Mouse (Mus musculus): ENCODE data around the gene Il17rc.

Il17rc gene

DNA sequence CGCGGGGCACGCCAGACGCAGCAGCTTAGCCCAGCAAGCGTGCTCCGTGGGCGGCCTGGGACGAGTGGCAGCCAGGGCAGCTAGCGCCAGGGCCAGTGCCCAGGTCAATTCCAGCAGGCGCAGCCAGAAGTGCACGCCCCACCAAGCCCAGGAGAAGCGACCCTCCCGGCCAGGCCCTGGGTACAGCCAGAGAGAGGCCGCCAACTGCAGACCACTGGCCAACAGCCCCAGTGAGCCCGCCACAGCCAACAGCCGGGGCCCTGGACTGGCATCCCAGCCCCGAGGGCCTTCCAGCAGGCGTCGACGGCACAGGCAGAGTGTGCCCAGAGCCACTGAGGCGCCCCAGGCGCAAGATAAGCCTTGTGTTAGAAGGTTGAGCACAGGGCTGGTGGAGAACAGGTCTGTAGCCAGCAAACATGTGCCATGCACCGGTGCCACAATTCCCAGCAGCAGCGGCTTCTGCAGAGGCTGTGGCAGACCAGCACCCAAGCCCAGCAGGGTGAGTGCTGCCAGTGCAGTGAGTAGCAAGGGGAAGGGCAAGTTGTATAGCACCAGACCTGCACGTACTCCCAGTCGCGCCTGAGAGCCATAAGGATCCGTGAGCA is 23.9 kb downstream of the Il17rc start:
- in situ Hi-C loops (cut with MboI, MseI): no loop called here

DNA sequence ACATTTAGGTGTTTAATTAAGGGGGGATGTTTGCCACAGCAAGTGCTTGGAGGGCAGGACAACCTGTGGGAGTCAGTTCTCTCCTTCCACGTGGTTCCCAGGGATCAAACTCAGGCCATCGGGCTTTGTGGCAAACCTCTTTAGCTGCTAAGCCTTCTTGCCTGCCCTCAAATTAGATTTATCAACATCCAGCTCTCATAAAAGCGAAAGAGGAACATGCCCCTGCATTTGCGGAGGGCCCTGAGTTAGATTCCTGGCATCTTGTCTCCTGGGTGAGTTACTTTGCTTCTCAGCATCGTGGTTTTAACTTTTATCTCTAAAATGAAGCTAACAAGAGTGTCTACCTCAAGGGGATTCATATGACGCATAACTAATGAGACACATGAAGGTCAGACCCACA is 28.1 kb downstream of the Il17rc start:
- in situ Hi-C loops (cut with MboI, MseI): no loop called here

DNA sequence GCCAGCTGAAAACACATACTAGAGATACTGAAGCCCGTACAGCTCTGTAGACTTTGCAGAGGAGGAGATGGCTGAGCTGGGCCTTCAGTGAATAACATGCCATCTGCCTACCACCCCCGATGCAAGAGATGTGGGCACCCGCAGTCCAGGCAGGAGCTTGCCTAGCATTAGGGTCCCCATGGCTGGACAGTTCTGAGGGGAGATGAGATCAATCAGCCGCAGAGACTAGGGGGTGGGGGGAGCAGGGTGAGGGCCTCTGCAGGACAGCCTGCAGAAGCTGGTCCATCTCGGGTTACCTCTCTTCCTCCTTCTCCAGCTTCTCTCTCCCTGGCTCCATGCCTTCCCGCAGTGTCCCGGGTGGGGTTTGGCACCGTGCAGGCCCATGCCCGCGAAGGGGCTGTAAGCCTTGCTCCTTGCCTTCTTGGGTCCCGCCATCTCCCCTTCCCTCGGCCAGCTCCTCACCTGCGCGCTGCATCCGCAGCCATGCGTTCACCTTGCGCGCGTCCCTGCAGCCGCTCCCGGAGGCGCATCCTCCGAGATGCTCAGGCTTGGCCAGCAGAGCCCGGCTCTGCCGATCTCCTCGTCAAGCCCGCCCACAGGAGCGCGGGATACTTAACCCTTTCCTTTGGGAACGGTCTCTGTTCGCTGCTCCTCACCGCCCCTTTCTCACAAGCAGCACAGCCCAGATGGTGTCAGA is 30.3 kb downstream of the Il17rc start, which contains the start of gene Prrt3:
TSS of gene Prrt3 (minus strand) at position 544 of the 697 bp plus-strand sequence.
- in situ Hi-C loops (cut with MboI, MseI): no loop called here

DNA sequence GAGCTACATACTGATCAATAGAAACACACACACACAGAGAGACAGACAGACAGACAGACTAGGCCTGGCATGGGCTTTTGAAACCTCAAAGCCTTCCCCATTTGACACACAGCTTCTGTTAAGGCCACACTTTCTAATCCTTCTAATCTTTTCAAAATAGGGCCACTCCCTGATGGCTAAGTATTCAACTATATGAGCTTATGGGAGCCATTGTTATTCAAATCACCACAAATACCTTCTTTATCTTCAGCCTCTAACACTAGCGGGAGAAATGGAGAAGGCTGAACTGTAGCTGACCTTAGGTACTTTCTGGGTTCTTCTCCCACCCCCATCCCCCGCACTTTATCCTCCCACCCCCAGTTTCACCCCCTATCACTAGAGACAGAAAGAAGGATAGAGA is 31.6 kb downstream of the Il17rc start:
- in situ Hi-C loops (cut with MboI, MseI): no loop called here

DNA sequence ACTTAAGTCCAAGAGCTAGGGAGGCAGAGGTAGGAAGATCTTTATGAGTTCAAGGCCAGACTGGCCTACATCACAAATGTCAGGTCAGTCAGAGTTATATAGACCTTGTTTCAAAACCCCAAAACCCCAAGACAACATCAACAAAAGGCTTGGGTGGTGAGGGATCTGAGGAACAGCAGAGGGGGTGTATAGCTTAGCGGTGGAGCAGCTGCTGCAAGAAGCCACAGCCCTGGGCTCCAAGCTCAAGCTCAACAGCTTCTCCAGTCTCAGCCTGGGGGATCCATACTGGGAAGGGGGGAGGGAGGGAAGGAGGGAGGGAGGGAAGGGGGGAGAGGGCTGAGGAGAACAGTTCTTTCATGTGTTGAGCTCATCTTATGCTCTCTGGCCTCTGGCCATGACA is 34.5 kb downstream of the Il17rc start:
- in situ Hi-C loops (cut with MboI, MseI): no loop called here

DNA sequence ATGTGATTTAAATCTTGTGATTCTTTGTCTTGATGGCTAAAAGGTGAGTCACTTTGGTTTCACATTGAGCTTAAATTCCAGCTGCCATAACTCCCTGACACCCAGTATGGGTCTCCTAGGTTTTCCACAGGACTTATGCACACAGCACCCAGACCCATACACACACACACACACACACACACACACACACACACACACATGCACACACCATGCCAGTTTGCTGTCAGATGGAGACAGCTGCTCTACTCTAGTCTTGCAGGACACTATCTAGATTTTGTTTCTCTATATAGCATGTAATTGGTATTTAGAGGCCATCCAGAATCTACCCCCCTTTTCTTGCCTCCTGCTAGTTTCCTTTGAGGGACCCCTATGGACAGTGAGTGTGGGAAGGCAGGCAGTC is 35.9 kb downstream of the Il17rc start:
- in situ Hi-C loops (cut with MboI, MseI): no loop called here

DNA sequence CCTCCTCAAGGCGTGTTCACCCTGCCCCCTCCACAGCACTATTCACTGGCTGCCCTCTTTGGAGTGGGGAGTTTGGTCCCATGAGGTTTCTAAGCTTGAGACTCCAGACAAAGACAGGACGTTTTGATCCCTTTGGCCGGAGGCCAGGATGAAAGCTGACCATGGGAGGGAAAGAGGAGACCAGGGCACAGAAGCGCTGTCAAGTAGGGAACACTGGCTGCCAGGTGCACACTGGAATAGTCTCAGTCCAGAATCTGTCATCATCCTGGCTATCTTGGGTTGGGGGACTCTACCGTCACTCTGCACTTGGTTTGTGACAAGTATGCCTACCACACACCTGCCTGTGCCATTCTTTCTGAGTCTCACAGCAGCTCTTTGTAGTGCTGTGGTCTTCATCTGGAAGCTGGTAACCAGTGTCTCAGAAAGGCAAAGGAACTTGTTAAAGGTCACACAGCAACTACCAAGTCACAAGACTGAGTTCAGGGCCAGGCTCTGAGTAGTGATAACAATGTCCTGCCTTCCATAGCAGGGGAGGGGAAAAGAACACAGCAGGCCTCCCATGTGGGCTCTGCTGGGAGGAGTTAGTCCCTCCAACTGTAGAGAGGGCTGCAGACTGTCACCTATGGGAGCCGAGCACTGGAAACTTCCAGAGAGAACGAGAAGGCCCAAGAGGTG is 37.2 kb downstream of the Il17rc start:
- in situ Hi-C loops (cut with MboI, MseI): no loop called here

DNA sequence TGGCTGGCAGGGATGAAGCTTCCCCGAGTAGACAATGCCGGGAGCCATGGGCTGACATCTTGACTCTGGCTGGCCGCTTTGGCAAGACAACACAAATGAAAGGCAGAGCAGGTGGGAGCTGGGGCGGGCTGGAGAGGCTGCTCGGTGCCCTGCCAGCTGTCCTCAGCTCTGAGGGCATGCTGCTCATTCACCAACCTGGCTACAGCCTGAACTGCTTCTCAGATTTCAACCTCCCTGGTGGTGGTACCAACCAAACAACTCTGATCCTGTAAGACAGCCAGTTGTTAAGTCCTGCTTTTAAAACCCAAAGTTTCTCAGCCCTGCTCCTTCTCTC is 37.7 kb downstream of the Il17rc start:
- in situ Hi-C loops (cut with MboI, MseI): no loop called here

DNA sequence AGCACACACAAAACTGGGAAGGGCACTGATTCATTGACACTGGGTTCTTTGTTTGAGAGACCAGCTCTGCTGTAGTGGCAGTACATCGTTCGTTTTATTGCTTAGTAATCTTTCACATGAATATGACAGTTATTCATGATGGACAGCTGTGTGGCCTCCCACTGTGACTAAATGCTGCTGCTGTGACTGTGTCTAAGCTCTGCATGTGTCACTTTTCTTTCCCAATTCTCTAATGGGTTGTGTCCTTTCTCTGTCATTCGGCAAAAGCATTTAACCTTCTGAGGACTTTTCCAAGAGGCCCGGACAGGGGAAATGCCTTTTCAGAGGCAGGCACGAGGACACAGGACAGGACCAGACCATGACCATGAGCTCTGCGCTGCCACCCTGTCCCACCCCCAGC is 42.7 kb downstream of the Il17rc start:
- in situ Hi-C loops (cut with MboI, MseI): no loop called here

DNA sequence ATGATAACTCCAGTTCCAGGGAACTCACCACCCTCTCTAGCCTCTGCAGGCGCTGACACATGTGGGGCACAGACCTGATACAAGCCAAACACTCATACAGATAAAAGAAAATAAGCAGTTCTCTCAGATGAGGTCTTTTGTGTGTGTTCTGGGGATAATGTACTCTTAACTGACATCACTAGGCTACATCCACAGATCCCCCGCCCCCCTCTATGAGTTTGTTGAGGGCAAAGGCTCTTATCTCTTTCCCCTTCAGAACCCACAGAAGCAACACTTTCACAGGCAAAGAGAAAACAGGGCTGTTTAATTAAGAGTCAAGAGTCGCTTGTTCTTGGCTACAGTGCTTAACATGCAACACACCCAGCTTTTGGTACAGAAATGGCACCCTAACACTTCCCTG is 43.4 kb downstream of the Il17rc start:
- in situ Hi-C loops (cut with MboI, MseI): no loop called here

DNA sequence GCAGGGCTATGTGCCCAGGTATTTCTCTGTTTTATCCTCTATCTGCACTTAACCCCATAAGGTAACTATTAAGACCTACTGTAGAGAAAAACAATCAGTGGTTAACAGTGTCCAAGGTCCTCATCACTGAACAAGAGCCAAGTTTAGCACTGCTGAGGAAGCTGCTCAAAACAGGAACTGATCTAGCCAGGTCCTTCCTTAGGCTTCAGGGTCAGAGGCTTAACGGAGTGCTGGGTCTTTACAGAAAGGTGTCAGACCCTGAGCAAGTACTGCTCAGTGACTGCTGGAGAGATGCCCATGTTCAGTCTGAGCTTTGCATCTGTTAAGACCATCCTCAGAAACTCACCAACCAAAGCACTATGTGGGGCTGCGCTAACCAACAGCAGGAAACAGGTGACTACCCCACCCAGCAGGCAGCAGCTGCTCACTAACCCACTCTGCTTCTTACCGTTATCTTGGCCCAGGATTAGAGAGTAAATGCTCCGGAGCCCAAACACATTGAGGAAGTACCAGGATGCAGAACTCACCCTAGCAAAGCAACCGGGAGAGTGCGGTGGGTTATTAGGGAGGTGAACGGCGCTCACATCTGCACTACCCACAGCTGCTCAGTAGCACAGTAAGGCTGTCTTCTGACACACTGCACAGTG is 46.3 kb downstream of the Il17rc start:
- in situ Hi-C loops (cut with MboI, MseI): no loop called here

DNA sequence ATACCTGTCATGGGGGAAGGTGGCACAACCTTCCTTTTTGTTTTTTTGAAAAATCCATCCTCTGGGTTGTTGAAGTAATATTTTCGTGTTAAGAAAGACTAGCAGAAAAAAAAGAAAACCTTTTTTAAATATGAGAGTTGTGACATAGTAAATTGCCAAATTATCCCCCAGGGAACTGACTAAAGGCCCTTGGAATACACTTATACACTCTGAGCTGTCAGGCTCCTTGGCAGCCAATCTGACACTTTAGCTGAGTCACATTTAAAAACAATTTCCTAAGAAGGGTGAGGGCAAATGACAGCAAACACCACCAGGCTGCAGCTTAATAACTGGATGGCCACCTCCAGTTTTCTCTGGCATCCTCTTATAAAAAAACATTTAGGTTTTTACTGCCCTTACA is 51.1 kb downstream of the Il17rc start:
- in situ Hi-C loops (cut with MboI, MseI): no loop called here

DNA sequence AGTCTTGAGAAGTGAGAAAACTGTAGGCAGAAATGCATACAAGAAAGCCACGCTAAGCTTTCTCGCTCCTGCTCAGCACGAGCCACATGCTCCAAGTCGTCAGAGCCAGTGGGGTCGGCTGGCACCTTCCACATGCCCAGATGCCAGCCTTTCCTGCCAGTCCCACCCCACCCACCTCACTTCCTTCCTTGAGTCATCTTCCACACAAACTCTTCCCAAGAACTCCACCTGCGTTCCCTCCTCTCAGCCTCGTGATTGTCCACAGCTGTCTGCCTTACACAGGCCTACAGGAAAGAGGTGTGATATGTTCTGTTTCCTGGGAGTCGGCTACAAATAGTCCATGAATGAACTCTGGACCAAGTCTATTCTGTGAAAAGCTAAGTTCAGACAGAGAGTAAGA is 52.2 kb downstream of the Il17rc start:
- in situ Hi-C loops (cut with MboI, MseI): no loop called here

DNA sequence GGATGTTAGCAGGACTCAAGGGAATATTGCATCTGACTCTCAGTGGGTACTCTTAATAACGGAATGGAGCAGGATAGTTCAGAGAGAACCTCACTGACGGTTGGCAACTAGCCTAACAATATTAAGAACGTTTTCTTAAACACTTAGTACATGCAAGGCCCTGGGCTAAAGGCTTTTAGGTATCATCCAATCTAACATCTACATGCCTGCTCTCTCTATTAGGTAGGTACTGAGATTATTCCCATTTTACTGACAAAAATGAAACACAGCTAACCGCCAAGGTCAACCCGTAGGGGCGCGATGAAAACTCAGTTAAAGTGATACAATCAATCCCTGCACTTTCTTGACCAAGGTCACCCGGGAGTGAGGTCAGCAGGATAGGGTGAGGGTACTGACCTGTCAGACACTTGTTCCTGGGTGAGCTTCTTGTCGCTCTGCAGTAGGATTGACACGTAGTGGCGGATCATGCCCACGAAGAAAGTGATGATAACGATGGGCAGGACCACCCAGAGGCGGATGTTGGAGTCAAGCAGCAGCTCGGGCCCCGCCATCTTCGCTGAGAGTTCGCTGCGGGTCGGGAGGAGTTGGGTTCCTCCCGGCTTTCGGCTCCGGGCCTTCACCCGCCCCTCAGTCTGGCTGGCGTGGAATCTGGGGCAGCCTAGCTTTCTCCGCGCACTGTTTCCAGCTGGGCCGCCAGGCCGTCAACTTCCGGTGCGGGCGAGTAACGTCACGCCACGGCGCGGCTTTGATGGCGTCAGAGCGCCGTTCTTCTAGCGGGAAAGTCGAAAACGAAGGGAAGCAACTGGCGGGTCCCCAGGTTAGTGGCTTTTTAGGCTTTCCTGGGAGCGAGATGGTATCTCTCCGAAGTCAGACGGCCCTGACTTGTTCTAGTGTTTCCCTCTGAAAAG is 60.0 kb downstream of the Il17rc start, which contains the start of the genes Emc3 and Fancd2:
TSS of gene Emc3 (minus strand) at position 721 of the 908 bp plus-strand sequence.
TSS of gene Fancd2 (plus strand) at position 751 of the 908 bp plus-strand sequence.
- in situ Hi-C loops (cut with MboI, MseI): no loop called here

DNA sequence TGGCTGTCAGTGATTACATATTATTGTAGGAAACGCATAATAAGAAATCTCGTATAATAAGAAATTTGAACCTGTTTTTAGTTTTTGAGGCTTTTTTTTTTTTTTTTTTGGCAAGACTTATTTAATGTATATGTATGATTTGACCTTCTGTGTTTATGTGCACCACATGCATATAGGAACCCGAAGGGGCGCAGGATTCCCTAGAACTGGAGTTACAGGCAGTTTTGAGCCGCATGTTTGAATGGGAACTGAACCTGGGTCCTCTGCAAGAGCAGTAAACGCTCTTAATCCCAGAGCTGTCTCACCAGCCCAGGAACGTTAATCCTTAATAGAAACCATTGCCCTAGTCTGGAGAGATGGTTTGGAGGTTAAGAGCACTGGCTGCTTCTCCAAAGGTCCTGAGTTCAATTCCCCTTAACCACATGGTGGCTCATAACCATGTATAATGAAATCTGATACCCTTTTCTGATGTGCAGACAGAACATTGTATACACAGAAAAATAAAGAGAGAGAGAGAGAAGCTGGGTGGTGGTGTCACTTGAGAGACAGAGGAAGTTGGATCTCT is 60.7 kb downstream of the Il17rc start:
- in situ Hi-C loops (cut with MboI, MseI): no loop called here
